Mouse (Mus musculus) lung, adult 10 weeks (tissue): ENCODE measurements around the gene Acot5. TPM values are rescaled to one million over a fixed set of nuclear protein-coding genes. Genes with fewer than 3 reads are reported as not detected.

Experiments used
- polyA plus RNA-seq: library from polyadenylated mRNA; stranded (reverse); fragments of 350-450 nt; fragmentation: Illumina TruSeq; extraction: RNeasy Lipid Tissue Mini Kit (QIAGEN cat#74804); gene quantifications from one replicate; pipeline ENCODE4 v1.2.3, GENCODE M21; 2014; ENCODE audit warnings: low read depth, low replicate concordance; ENCODE audit not compliant: insufficient read depth

The Acot5 gene
- not detected for polyA plus RNA-seq

GRCm38 (mm10) chr12:84068986-84069385 is at the start of gene Acot5:
Acot5 (plus strand) TSS chr12:84069325.

GRCm38 (mm10) chr12:84038241-84038640 is 30.9 kb upstream of the Acot5 start, which contains the start of gene Acot4:
Acot4 (plus strand) TSS chr12:84038379.

GRCm38 (mm10) chr12:84038691-84039111 is 30.4 kb upstream of the Acot5 start, which contains the start of gene Gm49366:
Gm49366 (plus strand) TSS chr12:84038935.

GRCm38 (mm10) chr12:84051937-84052474 is 17.1 kb upstream of the Acot5 start, which contains the start of gene Acot3:
Acot3 (plus strand) TSS chr12:84052144.

GRCm38 (mm10) chr12:84100604-84101492 is 31.7 kb downstream of the Acot5 start, which contains the start of gene Acot6:
Acot6 (plus strand) TSS chr12:84100654.

GRCm38 (mm10) chr12:84114153-84114994 is 45.2 kb downstream of the Acot5 start, which contains the start of gene Dnal1:
Dnal1 (plus strand) TSS chr12:84114366.

Other genes with a start within 250 kb of the Acot5 start
- gene Numb, start 147.4 kb upstream of the Acot5 start, polyA plus RNA-seq, result 36.8 TPM
- 11.2 TPM for gene Riox1, start 118.7 kb upstream of the Acot5 start, polyA plus RNA-seq
- gene Heatr4, start 84.5 kb upstream of the Acot5 start, polyA plus RNA-seq, result not detected
- 9.2 TPM for gene Acot2, start 81.5 kb upstream of the Acot5 start, polyA plus RNA-seq
- gene Acot1, start 59.8 kb upstream of the Acot5 start, polyA plus RNA-seq, result 97.6 TPM
- 0.31 TPM for gene Acot4, start 30.9 kb upstream of the Acot5 start, polyA plus RNA-seq
- not detected for gene Gm49366, start 30.4 kb upstream of the Acot5 start, polyA plus RNA-seq
- not detected for gene Acot3, start 17.2 kb upstream of the Acot5 start, polyA plus RNA-seq
- gene Acot6, start 31.3 kb downstream of the Acot5 start, polyA plus RNA-seq, result 1.3 TPM
- gene Dnal1, start 45.0 kb downstream of the Acot5 start, polyA plus RNA-seq, result 4.7 TPM
- gene Pnma1, start 79.2 kb downstream of the Acot5 start, polyA plus RNA-seq, result 1.4 TPM
- 7.2 TPM for gene Elmsan1, start 149.6 kb downstream of the Acot5 start, polyA plus RNA-seq
- gene Ptgr2, start 215.9 kb downstream of the Acot5 start, polyA plus RNA-seq, result 24.7 TPM
- gene Zfp410, start 247.5 kb downstream of the Acot5 start, polyA plus RNA-seq, result 23.1 TPM